Mouse (Mus musculus) thymus, adult 2 months (tissue): ENCODE results near the gene Pak2. TPM values are rescaled to one million over a fixed set of nuclear protein-coding genes. Genes with fewer than 3 reads are reported as not detected.

Experiments used
- DNase-seq: peaks from one replicate; pipeline ENCODE4 v3.0.0; 2021
- H3K27ac ChIP-seq: fragments of 200-500 bp; 2 replicates; pipeline ENCODE4 v1.5.1; 2012; ENCODE audit warnings: low read length, control low read depth; ENCODE audit not compliant: control insufficient read depth, insufficient read depth
- H3K27me3 ChIP-seq: fragments of 200-500 bp; 2 replicates; pipeline ENCODE4 v1.6.1; 2012; ENCODE audit warnings: mild to moderate bottlenecking, low read length, moderate library complexity, mixed read lengths; ENCODE audit not compliant: control insufficient read depth, insufficient read depth
- H3K36me3 ChIP-seq: fragments of 200-500 bp; 2 replicates; pipeline ENCODE4 v1.6.1; 2012; ENCODE audit warnings: mild to moderate bottlenecking, low read length, moderate library complexity; ENCODE audit not compliant: control insufficient read depth, insufficient read depth
- H3K4me1 ChIP-seq: fragments of 200-500 bp; replicated peaks from 2 replicates; pipeline ENCODE4 v1.6.1; 2012; ENCODE audit warnings: low read length; ENCODE audit not compliant: control insufficient read depth, insufficient read depth
- H3K4me3 ChIP-seq: fragments of 200-500 bp; 2 replicates; pipeline ENCODE4 v1.5.1; 2012; ENCODE audit warnings: mild to moderate bottlenecking, low read length, control low read depth, moderate library complexity; ENCODE audit not compliant: control insufficient read depth, insufficient read depth
- CTCF ChIP-seq: fragments of 200-500 bp; IDR thresholded peaks from 2 replicates; pipeline ENCODE4 v1.5.1; 2012; ENCODE audit warnings: mild to moderate bottlenecking, control low read depth, low read length, moderate library complexity, borderline replicate concordance; ENCODE audit not compliant: control insufficient read depth, poor library complexity, insufficient read depth; ENCODE audit errors: extremely low read depth
- POLR2A ChIP-seq: fragments of 200-500 bp; IDR thresholded peaks from 2 replicates; pipeline ENCODE4 v1.6.1; 2012; ENCODE audit warnings: mild to moderate bottlenecking, low read length, control low read depth, moderate library complexity; ENCODE audit not compliant: control insufficient read depth, poor library complexity, insufficient read depth; ENCODE audit errors: extremely low read depth
- WGBS: fragments of 180-500 bp; shearing (Covaris S2); methylation state at CpG from one replicate; pipeline ENCODE4 v1.1.7; 2018; 5-methylcytosine and 5-hydroxymethylcytosine counted together
- polyA plus RNA-seq: library from polyadenylated mRNA; depleted of rRNA; stranded (reverse); fragments of >200 nt; gene quantifications from 2 replicates; pipeline ENCODE4 v1.2.3, GENCODE M21; 2012; rRNA removed

Pak2 gene
- polyA plus RNA-seq, 1 experiment, result 35.3 TPM

- no peaks in the 10 kb centered on the region for H3K4me1 ChIP-seq
- peaks cover 17% of the 10 kb centered on the region for H3K36me3 ChIP-seq
- 93% methylated on average over 1 of the region's 1 CpGs for WGBS
These were observed 87.1 kb downstream of the Pak2 start for GRCm38 (mm10) chr16:31992039-31992438.

DNA sequence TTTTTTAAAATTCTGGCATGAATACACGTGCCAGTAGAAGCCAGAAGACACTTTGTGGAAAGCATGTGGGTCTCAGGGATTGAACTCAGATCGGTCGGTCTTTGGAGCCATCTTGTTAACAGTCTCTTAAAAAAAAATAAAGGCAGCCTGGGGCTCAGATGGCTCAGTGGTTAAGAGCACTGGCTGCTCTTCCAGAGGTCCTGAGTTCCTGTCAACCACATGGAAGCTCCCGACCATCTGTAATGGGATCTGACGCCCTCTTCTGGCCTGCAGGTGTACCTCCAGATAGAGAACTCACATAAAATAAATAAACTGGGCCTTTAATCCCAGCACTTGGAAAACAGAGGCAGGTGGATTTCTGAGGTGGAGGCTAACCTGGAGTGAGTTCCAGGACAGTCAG, 98.2 kb downstream of the Pak2 start:
- Histone ChIP-seq H3K4me3 (no peak overlapping the region), H3K27me3 (no peaks in the 10 kb centered on the region), H3K4me1 (no peaks in the 10 kb centered on the region), H3K27ac (no peak overlapping the region), H3K36me3 (peaks cover 29% of the 10 kb centered on the region)
- no peak for DNase-seq
- TF ChIP-seq CTCF (no peak), POLR2A (no peak)
- WGBS, result 93% methylated on average over 5 of the region's 5 CpGs

More at GRCm38 (mm10) chr16:31992039-31992438, 87.1 kb downstream of the Pak2 start:
- Histone ChIP-seq H3K4me3 (no peak overlapping the region), H3K27ac (no peak overlapping the region), H3K27me3 (no peaks in the 10 kb centered on the region)
- TF ChIP-seq CTCF, result no peak
- no peak for TF ChIP-seq POLR2A
- DNase-seq, result no peak

DNA sequence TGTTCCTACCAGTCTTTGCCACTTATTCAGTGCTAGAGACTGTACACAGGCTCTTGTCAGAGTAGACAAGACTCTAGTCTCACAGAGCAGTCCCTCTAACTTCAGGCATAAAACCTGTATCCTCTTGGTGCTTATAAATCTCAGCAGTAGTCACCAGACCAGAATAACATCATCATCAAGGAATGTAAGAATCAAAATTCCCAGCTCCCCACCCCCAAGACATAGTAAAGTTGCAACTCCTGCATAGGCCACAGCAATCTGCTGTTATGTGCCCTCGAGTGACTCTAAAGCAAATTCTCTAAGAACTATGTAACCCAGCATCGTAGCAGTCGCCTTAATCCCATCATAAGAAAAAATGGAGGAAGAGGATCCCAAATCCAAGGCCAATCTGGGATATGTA, 99.6 kb downstream of the Pak2 start:
- no peak for DNase-seq
- H3K27me3 ChIP-seq, result no peaks in the 10 kb centered on the region
- H3K4me1 ChIP-seq, result no peaks in the 10 kb centered on the region
- WGBS, result 94% methylated on average over 3 of the region's 3 CpGs
- H3K4me3 ChIP-seq, result no peak overlapping the region
- no peak for TF ChIP-seq POLR2A
- no peak for TF ChIP-seq CTCF
- peaks cover 32% of the 10 kb centered on the region for H3K36me3 ChIP-seq
- no peak overlapping the region for H3K27ac ChIP-seq

DNA sequence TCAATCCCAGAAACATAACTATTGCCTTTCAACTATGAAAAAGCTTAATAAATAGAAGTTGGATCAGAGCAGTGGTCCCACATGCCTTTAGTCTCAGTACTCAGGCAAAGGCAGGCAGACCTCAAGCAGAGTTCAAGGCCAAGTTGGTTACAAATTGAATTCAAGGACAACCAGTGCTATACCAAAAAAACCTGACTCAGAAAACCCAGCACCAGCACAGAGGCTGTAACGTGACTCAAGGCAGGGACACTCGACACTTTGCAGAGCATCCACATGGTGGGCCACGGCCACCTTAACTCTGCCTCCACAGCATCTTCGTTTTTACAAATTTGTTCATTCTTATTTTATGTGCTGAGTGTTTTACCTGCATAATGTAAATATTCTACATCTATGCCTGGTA, 103.9 kb downstream of the Pak2 start:
- WGBS, result 97% methylated on average over 4 of the region's 4 CpGs

More for the DNA sequence above, 103.9 kb downstream of the Pak2 start:
- Histone ChIP-seq H3K4me3 (no peak overlapping the region), H3K36me3 (peaks cover 32% of the 10 kb centered on the region), H3K4me1 (no peaks in the 10 kb centered on the region), H3K27ac (no peak overlapping the region), H3K27me3 (no peaks in the 10 kb centered on the region)
- TF ChIP-seq CTCF (no peak), POLR2A (no peak)
- DNase-seq, result no peak

Other genes starting within 250 kb of the Pak2 start
- gene Meltf, start 200.5 kb downstream of the Pak2 start, polyA plus RNA-seq, result 0.43 and 0.60 TPM in 2 replicates
- 8.0 and 8.2 TPM in 2 replicates for gene Pigz, start 145.5 kb downstream of the Pak2 start, polyA plus RNA-seq
- 81.3 and 88.1 TPM in 2 replicates for gene 0610012G03Rik, start 130.8 kb downstream of the Pak2 start, polyA plus RNA-seq
- 9.7 and 11.3 TPM in 2 replicates for gene Ncbp2, start 130.8 kb downstream of the Pak2 start, polyA plus RNA-seq
- gene Senp5, start 76.1 kb downstream of the Pak2 start, polyA plus RNA-seq, result 7.6 and 7.9 TPM in 2 replicates
- 81.6 and 89.5 TPM in 2 replicates for gene Pigx, start 20.4 kb upstream of the Pak2 start, polyA plus RNA-seq
- gene Cep19, start 20.5 kb upstream of the Pak2 start, polyA plus RNA-seq, result 21.4 and 21.7 TPM in 2 replicates
- 148 and 157 TPM in 2 replicates for gene Nrros, start 86.3 kb upstream of the Pak2 start, polyA plus RNA-seq
- 0.65 and 0.79 TPM in 2 replicates for gene Bex6, start 100.5 kb upstream of the Pak2 start, polyA plus RNA-seq
- gene Fbxo45, start 167.8 kb upstream of the Pak2 start, polyA plus RNA-seq, result 6.5 and 7.7 TPM in 2 replicates
- gene Wdr53, start 167.9 kb upstream of the Pak2 start, polyA plus RNA-seq, result 5.3 and 5.4 TPM in 2 replicates
- gene Smco1, start 192.1 kb upstream of the Pak2 start, polyA plus RNA-seq, result 0.26 TPM in 1 of 2 replicates, not detected in the other
- 11.6 and 18.8 TPM in 2 replicates for gene Rnf168, start 198.1 kb upstream of the Pak2 start, polyA plus RNA-seq